Mouse (Mus musculus): ENCODE results near the gene Slfn1.

DNA sequence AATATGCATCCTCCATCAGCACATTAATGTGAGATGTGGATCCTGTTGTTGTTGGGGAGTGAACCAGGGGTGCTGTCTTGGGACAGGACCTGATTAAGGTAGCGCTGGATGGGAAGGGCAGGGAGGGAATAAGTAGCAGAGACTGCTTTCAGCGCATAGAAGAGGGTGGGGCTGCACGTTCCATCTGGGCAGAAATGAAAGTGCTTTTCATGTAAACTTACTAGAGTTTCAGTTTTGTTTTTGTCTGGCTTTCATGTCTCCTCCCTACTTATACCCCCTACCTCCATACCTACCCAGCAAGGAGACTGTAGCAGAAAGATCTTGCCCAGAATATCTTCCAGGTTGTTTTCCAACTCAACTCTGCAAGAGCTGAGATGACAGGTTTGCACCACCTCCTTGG lies 1.4 kb downstream of the Slfn1 start:
- TF ChIP-seq USF1 (IDR thresholded peaks at IDR 0.05; ENCODE audit: low read depth) (no peak), CTCF (IDR thresholded peaks at IDR 0.05; ENCODE audit: control insufficient read depth, insufficient read depth, insufficient read length) (no peak), FOSL1 (IDR thresholded peaks at IDR 0.05; ENCODE audit: insufficient read depth, low read length, poor library complexity, severe bottlenecking) (no peak), CEBPB (IDR thresholded peaks at IDR 0.05; ENCODE audit: low read depth) (no peak), MYOD1 (IDR thresholded peaks at IDR 0.05; ENCODE audit: control insufficient read depth, insufficient read length, low read depth) (no peak)
